23 mouse cellular contexts compared by ENCODE assay signal in genomic region chr1:87030652-87031051, GRCm38 (mm10). TPM values are rescaled to one million over a fixed set of nuclear protein-coding genes. Genes with fewer than 3 reads are reported as not detected.
DNase-seq lines count a peak whose midpoint lies in the region; ATAC-seq and TF ChIP-seq lines count a peak whose summit lies in the region.
"Had no signal": no experiment of that assay in that cellular context is flagged by ENCODE, and none has a peak within 500 bp of the region (broad histone marks: within the 10 kb centered on the region; RNA-seq: fewer than 3 reads in every experiment).

No protein-coding gene starts in this region.

- 0 out of 2 replicates have a peak overlapping the region, but pooled peaks have one; percentile 21 for H3K27ac ChIP-seq in neural tube, embryonic 11.5 days (ENCODE audit: low read depth, low read length)
- no peak overlapping the region for H3K27ac ChIP-seq in neural tube, embryonic 15.5 days (replicated peaks)
- no peak overlapping the region for H3K27ac ChIP-seq in lung, postnatal 0 days (ENCODE audit: low read length)
- H3K27ac ChIP-seq: heart, adult 2 months; kidney, embryonic 15.5 days; layer of hippocampus, adult 2 months; neural tube, embryonic 12.5 days had no signal

- no peak overlapping the region for H3K4me3 ChIP-seq in neural tube, embryonic 11.5 days (ENCODE audit: low read depth, low read length)
- H3K4me3 ChIP-seq in neural tube, embryonic 15.5 days (replicated peaks), result no peak overlapping the region
- H3K4me3 ChIP-seq in lung, postnatal 0 days (ENCODE audit: low read depth, low read length), result no peak overlapping the region
- H3K4me3 ChIP-seq: heart, adult 2 months; kidney, embryonic 15.5 days; layer of hippocampus, adult 2 months; neural tube, embryonic 12.5 days had no signal

- TF ChIP-seq CTCF in lung, postnatal 0 days (IDR thresholded peaks at IDR 0.05), result no peak

- peaks cover 8% of the 10 kb centered on the region for H3K4me1 ChIP-seq in neural tube, embryonic 11.5 days (ENCODE audit: control insufficient read depth, insufficient read depth, low read length)
- peaks cover 12% of the 10 kb centered on the region for H3K4me1 ChIP-seq in neural tube, embryonic 15.5 days
- peaks cover 13% of the 10 kb centered on the region for H3K4me1 ChIP-seq in lung, postnatal 0 days (ENCODE audit: insufficient read depth, low read depth, low read length)

- no peaks in the 10 kb centered on the region for H3K27me3 ChIP-seq in neural tube, embryonic 11.5 days (ENCODE audit: control insufficient read depth, insufficient read depth, low read length)
- no peaks in the 10 kb centered on the region for H3K27me3 ChIP-seq in neural tube, embryonic 15.5 days (replicated peaks)
- H3K27me3 ChIP-seq in lung, postnatal 0 days (replicated peaks; ENCODE audit: insufficient read depth, low read length), result no peaks in the 10 kb centered on the region
- H3K27me3 ChIP-seq: CH12.LX; kidney, embryonic 15.5 days; neural tube, embryonic 12.5 days had no signal

- H3K9me3 ChIP-seq in neural tube, embryonic 11.5 days (ENCODE audit: control insufficient read depth, low read length), result no peaks in the 10 kb centered on the region
- H3K9me3 ChIP-seq in neural tube, embryonic 15.5 days (replicated peaks), result no peaks in the 10 kb centered on the region
- H3K9me3 ChIP-seq in lung, postnatal 0 days (ENCODE audit: low read length), result no peaks in the 10 kb centered on the region
- H3K9me3 ChIP-seq: kidney, embryonic 15.5 days; neural tube, embryonic 12.5 days had no signal

- 57% methylated on average over 1 of the region's 1 CpGs for WGBS in neural tube, embryonic 11.5 days
- 33% methylated on average over 1 of the region's 1 CpGs for WGBS in neural tube, embryonic 15.5 days
- WGBS in lung, postnatal 0 days, result 62% methylated on average over 1 of the region's 1 CpGs

- DNase-seq in embryo, embryonic 10.5 days (ENCODE audit: low spot score), result peak; percentile 17
- DNase-seq in embryo, embryonic 9.5 days (ENCODE audit: extremely low spot score), result no peak
- no peak for DNase-seq in neural tube, embryonic 11.5 days (ENCODE audit: low spot score)
- DNase-seq in lung, postnatal 0 days (ENCODE audit: low spot score), result peak; percentile 83
- no peak for DNase-seq in cerebellum, adult 8-10 months
- DNase-seq in MN1 (ENCODE audit: low spot score), result no peak
- DNase-seq in cerebellum, adult 18-20 months, result no peak
- DNase-seq: cerebellum, postnatal 25 days; gastrocnemius, postnatal 10 days; heart, adult 2 months; liver; liver, postnatal 0 days had no signal

- H3K4me2 ChIP-seq in neural tube, embryonic 11.5 days (ENCODE audit: low read depth), result no peak overlapping the region
- H3K4me2 ChIP-seq in neural tube, embryonic 15.5 days, result no peak overlapping the region
- H3K4me2 ChIP-seq in lung, postnatal 0 days (replicated peaks; ENCODE audit: low read depth, low read length), result no peak overlapping the region
- H3K4me2 ChIP-seq: kidney, embryonic 15.5 days; neural tube, embryonic 12.5 days had no signal

- no peak overlapping the region for H3K9ac ChIP-seq in neural tube, embryonic 11.5 days (ENCODE audit: low read length)
- no peak overlapping the region for H3K9ac ChIP-seq in neural tube, embryonic 15.5 days (replicated peaks)
- no peak overlapping the region for H3K9ac ChIP-seq in lung, postnatal 0 days (replicated peaks; ENCODE audit: low read depth)
- H3K9ac ChIP-seq: kidney, embryonic 15.5 days; liver, postnatal 0 days; neural tube, embryonic 12.5 days had no signal

- no peak for ATAC-seq in neural tube, embryonic 11.5 days (ENCODE audit: insufficient read depth, low FRiP score, low TSS enrichment)
- no peak for ATAC-seq in neural tube, embryonic 15.5 days (ENCODE audit: low FRiP score)
- peak; percentile 79 for ATAC-seq in lung, postnatal 0 days
- ATAC-seq: liver, postnatal 0 days had no signal

- H3K36me3 ChIP-seq in neural tube, embryonic 11.5 days (ENCODE audit: control insufficient read depth, insufficient read depth, low read length), result no peaks in the 10 kb centered on the region
- no peaks in the 10 kb centered on the region for H3K36me3 ChIP-seq in neural tube, embryonic 15.5 days
- H3K36me3 ChIP-seq in lung, postnatal 0 days (ENCODE audit: insufficient read depth, low read length), result no peaks in the 10 kb centered on the region
- H3K36me3 ChIP-seq: kidney, embryonic 15.5 days; neural tube, embryonic 12.5 days had no signal

- peak; percentile 67 for TF ChIP-seq EP300 in lung, postnatal 0 days (IDR thresholded peaks at IDR 0.05)

RNA-seq across cellular contexts. Expression of gene Alppl2, which starts 59.1 kb away (rescaled TPM):
- not detected in 2 replicates for polyA plus RNA-seq in neural tube, embryonic 11.5 days (2014; fragmentation: Nextera tagmentation; extraction: Ambion mirVana)
- not detected in 2 replicates for polyA plus RNA-seq in neural tube, embryonic 15.5 days (2015; fragmentation: Nextera tagmentation; extraction: Ambion mirVana)
- polyA plus RNA-seq in lung, postnatal 0 days (2015; fragmentation: Nextera tagmentation; extraction: Ambion mirVana), result 0.06 TPM in 1 of 2 replicates, not detected in the other
- polyA plus RNA-seq: embryonic facial prominence, embryonic 11.5 days; heart, adult 2 months; heart, embryonic 16.5 days; hindbrain, embryonic 11.5 days; intestine, embryonic 14.5 days; kidney, embryonic 15.5 days; liver, postnatal 0 days; midbrain, postnatal 0 days; neural tube, embryonic 12.5 days; stomach, embryonic 16.5 days had no signal

Comparison
In these comparisons a context has a peak if more than half of its experiments do, and no peak if none do; other contexts are left out.
1. DNase-seq: peak in embryo, embryonic 10.5 days (single experiment) and lung, postnatal 0 days (single experiment); none in embryo, embryonic 9.5 days (single experiment), neural tube, embryonic 11.5 days (single experiment), cerebellum, adult 8-10 months (single experiment), MN1 (single experiment) and cerebellum, adult 18-20 months (0 of 2).